Mouse (Mus musculus) ES-Bruce4 (cell line): ENCODE measurements around the gene Defb19. TPM values are rescaled to one million over a fixed set of nuclear protein-coding genes. Genes with fewer than 3 reads are reported as not detected.

ENCODE experiments used
- H3K27ac ChIP-seq: 2 replicates; pipeline ENCODE4 v1.5.1; 2012; ENCODE audit warnings: low read length, inconsistent platforms; ENCODE audit not compliant: insufficient read depth
- H3K27me3 ChIP-seq: 2 replicates; pipeline ENCODE4 v1.6.1; 2012; ENCODE audit warnings: mild to moderate bottlenecking, low read length, inconsistent platforms; ENCODE audit not compliant: control insufficient read depth, poor library complexity, insufficient read depth, severe bottlenecking
- H3K36me3 ChIP-seq: 2 replicates; pipeline ENCODE4 v1.6.1; 2012; ENCODE audit warnings: inconsistent platforms, mild to moderate bottlenecking, low read length, moderate library complexity; ENCODE audit not compliant: control insufficient read depth, poor library complexity, insufficient read depth, severe bottlenecking
- H3K4me1 ChIP-seq: one replicate; pipeline ENCODE4 v1.8.1; 2011; ENCODE audit warnings: low read length; ENCODE audit not compliant: control insufficient read depth, insufficient read depth
- H3K4me3 ChIP-seq: 2 replicates; pipeline ENCODE4 v1.5.1; 2011; ENCODE audit warnings: low read depth, mild to moderate bottlenecking, low read length
- H3K9ac ChIP-seq: 2 replicates; pipeline ENCODE4 v1.6.1; 2012; ENCODE audit warnings: low read depth, mild to moderate bottlenecking, inconsistent platforms; ENCODE audit not compliant: poor library complexity, severe bottlenecking
- H3K9me3 ChIP-seq: replicated peaks from 2 replicates; pipeline ENCODE4 v1.6.1; 2012; ENCODE audit warnings: mild to moderate bottlenecking, low read length, inconsistent platforms; ENCODE audit not compliant: control insufficient read depth, poor library complexity, insufficient read depth, severe bottlenecking
- CTCF ChIP-seq: IDR thresholded peaks from one replicate; pipeline ENCODE4 v1.8.1; 2011; ENCODE audit warnings: low read depth, low read length
- EP300 ChIP-seq: IDR thresholded peaks from 2 replicates; pipeline ENCODE4 v1.6.1; 2011; ENCODE audit warnings: low read depth, low read length; ENCODE audit not compliant: insufficient read depth
- POLR2A ChIP-seq: IDR thresholded peaks from one replicate; pipeline ENCODE4 v1.8.1; 2011; ENCODE audit warnings: low read length; ENCODE audit not compliant: insufficient read depth
- polyA plus RNA-seq: library from polyadenylated mRNA; stranded (reverse); fragments of >200 nt; gene quantifications from 2 replicates; pipeline ENCODE4 v1.2.4, GENCODE M21; 2011; ENCODE audit warnings: low read depth; ENCODE audit not compliant: missing spikeins, insufficient read depth, insufficient read length

The Defb19 gene
- polyA plus RNA-seq, result not detected in 2 replicates

DNA sequence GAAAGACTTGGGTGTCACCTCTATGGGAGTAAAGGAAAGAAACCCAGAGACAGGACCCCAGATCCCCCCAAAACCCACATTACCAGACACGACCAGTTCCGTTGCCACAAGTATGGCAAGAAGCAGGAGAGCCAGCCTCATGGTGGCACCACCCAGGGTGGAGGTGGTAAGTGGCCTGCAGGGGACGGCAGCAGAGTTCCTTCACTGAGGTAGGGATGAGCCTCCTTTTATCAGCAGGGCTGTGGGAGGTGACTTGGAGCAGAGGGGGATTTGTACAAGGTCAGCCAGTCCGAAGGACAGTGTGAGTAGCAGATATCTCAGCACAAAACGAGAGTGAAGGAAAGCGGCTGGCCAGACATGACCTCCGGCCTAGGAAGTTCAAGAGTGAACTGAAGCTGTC is at the start of gene Defb19:
TSS of gene Defb19 (minus strand) at position 206 of the 400 bp plus-strand sequence.
- TF ChIP-seq CTCF, result no peak
- TF ChIP-seq EP300, result no peak
- no peak for TF ChIP-seq POLR2A
- H3K9ac ChIP-seq, result no peak within 1 kb of the TSS
- no peak within 1 kb of the TSS for H3K27ac ChIP-seq
- no peaks in the 10 kb centered on the region for H3K9me3 ChIP-seq
- no peaks in the 10 kb centered on the region for H3K36me3 ChIP-seq
- H3K4me3 ChIP-seq, result no peak within 1 kb of the TSS
- no peaks in the 10 kb centered on the region for H3K27me3 ChIP-seq
- H3K4me1 ChIP-seq, result no peaks in the 10 kb centered on the region

DNA sequence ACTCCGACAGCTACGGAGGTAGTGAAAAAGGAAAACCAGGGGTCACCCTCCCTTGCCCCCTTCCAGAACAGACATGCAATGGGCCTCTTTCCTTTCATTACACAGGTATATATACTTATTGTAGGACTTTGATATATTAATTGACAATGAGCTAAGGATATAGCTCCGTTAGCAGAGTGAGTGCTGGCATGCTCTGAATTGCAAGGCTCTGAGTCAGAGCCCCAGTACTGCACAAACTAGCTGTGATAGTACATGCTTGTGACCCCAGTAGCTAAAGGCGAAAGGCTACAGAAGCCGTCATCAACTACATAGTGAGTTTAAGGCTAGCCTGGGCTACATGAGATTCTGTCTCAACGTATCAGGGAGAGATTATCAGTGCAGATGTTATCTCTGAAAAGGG is 49.8 kb upstream of the Defb19 start:
- no peaks in the 10 kb centered on the region for H3K36me3 ChIP-seq
- no peak overlapping the region for H3K27ac ChIP-seq
- H3K9ac ChIP-seq, result no peak overlapping the region
- H3K9me3 ChIP-seq, result no peaks in the 10 kb centered on the region
- TF ChIP-seq POLR2A, result no peak
- no peak for TF ChIP-seq EP300
- no peak for TF ChIP-seq CTCF
- no peaks in the 10 kb centered on the region for H3K4me1 ChIP-seq
- H3K27me3 ChIP-seq, result 0 out of 2 replicates have a peak, but pooled peaks cover 3% of the 10 kb centered on the region
- H3K4me3 ChIP-seq, result no peak overlapping the region

DNA sequence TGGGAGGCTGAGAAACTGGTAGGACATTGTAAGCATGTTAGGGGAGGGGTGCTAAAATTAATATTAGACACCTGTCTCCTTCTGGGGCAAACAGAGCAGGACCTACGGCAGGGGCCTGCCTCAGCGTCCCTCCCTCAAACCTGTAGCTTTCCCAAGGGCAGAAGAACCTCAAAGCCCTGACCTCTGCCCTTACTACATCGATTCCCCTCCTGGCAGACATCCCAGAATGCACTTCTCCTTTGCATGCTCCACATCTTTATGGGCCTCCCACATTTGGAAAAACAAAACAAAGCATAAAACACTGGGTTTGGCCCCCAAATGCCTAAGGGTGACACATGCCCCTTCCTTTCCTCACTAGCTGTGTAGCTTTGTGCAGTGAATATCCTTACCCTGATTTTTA is 49.1 kb upstream of the Defb19 start:
- H3K9ac ChIP-seq, result no peak overlapping the region
- no peaks in the 10 kb centered on the region for H3K4me1 ChIP-seq
- no peaks in the 10 kb centered on the region for H3K36me3 ChIP-seq
- TF ChIP-seq CTCF (no peak), POLR2A (no peak), EP300 (no peak)
- H3K9me3 ChIP-seq, result no peaks in the 10 kb centered on the region
- 0 out of 2 replicates have a peak, but pooled peaks cover 3% of the 10 kb centered on the region for H3K27me3 ChIP-seq
- H3K4me3 ChIP-seq, result no peak overlapping the region
- H3K27ac ChIP-seq, result no peak overlapping the region

DNA sequence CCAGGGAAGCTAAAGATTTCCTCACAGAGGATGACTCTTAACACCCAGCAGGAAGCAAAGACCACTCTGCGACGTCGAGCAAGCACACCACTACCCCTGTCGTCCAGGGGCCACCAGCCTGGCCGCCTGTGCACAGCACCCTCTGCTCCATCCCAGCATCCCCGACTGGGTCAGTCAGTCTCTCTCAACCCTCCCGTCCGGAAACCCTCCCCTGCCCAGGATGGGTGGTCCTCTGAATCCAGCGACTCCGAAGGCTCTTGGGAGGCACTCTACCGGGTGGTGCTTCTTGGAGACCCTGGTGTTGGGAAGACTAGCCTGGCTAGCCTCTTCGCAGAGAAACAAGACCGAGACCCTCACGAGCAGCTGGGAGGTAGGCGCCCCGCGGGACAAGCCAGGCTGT is 48.0 kb upstream of the Defb19 start:
- Histone ChIP-seq H3K9ac (no peak overlapping the region), H3K27me3 (0 out of 2 replicates have a peak, but pooled peaks cover 3% of the 10 kb centered on the region), H3K4me3 (no peak overlapping the region)

DNA sequence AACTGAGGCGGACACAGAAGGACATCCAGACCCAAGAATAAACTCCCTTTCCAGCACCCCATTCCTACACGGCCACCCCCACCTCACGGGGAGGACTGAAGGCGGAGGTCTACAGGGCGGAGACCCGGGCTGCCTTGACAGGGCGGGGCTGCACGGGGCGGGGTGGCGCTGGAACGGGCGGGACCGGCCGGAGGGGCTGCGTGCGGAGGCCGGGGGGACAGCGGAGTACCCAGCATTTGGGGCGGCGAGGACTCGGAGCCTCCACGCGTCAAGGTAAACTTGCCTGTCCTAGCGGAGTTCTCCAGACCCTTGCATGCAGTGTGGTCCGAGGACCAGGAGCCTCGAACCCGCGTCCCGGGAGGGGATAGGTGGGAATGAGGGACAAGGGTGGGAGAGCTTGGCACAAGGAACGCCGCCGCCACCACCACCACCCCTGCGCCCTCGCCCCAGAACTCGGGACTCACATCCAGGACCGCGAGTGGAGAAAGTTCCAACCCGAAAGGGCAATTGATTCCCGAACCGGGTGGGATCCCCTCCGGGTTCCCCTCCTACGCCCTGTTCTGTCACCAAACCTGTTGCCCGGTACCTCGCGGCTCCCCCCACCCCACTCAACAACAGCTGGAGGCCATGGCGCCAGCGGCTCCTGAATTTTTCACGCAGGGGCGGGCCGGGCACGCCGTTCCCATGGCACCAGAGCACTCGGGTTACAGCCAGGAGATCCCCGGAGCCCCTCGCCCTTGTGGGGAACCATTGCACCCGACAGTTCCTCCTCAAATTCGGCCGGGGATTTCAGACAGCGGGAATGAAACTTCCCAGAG is 46.9 kb upstream of the Defb19 start, which contains the start of gene Rem1:
TSS of gene Rem1 (plus strand) at position 178 of the 818 bp plus-strand sequence.
- 0 out of 2 replicates have a peak, but pooled peaks cover 3% of the 10 kb centered on the region for H3K27me3 ChIP-seq

More for the DNA sequence above, 48.0 kb upstream of the Defb19 start:
- Histone ChIP-seq H3K27ac (no peak overlapping the region), H3K4me1 (no peaks in the 10 kb centered on the region), H3K9me3 (no peaks in the 10 kb centered on the region), H3K36me3 (no peaks in the 10 kb centered on the region)
- TF ChIP-seq EP300 (no peak), POLR2A (no peak), CTCF (no peak)

DNA sequence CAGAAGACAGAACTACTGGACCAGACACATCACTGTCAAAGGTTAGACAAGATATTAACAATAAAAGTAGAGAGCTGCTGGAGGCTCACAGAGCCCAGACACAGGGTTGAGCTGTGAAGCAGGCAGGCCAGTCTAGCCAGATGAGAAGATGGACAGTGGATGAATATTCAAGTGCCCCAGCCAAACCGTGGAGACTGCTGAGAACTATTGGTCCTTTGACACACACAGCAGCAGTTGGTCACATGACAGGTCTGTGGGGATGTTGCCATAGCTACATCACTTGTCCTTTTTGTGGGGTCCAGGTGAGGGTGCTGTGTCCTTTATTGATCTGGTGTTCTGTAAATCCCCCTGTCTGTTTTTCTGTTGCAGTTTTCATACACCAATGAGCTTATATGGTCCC is 45.1 kb upstream of the Defb19 start:
- Histone ChIP-seq H3K36me3 (no peaks in the 10 kb centered on the region), H3K9me3 (no peaks in the 10 kb centered on the region), H3K4me1 (no peaks in the 10 kb centered on the region), H3K27me3 (0 out of 2 replicates have a peak, but pooled peaks cover 3% of the 10 kb centered on the region), H3K27ac (no peak overlapping the region), H3K4me3 (no peak overlapping the region), H3K9ac (no peak overlapping the region)
- TF ChIP-seq CTCF (no peak), EP300 (no peak), POLR2A (no peak)

More for the DNA sequence above, 46.9 kb upstream of the Defb19 start, which contains the start of gene Rem1:
- H3K4me3 ChIP-seq, result peak within 1 kb of the TSS; percentile 57
- TF ChIP-seq EP300 (no peak), POLR2A (no peak), CTCF (no peak)
- peak within 1 kb of the TSS; percentile 42 for H3K9ac ChIP-seq
- H3K4me1 ChIP-seq, result no peaks in the 10 kb centered on the region
- H3K27ac ChIP-seq, result no peak within 1 kb of the TSS
- no peaks in the 10 kb centered on the region for H3K36me3 ChIP-seq
- H3K9me3 ChIP-seq, result no peaks in the 10 kb centered on the region
